Mouse (Mus musculus): ENCODE measurements around the gene C4bp. TPM values are rescaled to one million over a fixed set of nuclear protein-coding genes. Genes with fewer than 3 reads are reported as not detected.

The C4bp gene
- polyA plus RNA-seq, 1 experiment from 2014 or later: not detected

DNA sequence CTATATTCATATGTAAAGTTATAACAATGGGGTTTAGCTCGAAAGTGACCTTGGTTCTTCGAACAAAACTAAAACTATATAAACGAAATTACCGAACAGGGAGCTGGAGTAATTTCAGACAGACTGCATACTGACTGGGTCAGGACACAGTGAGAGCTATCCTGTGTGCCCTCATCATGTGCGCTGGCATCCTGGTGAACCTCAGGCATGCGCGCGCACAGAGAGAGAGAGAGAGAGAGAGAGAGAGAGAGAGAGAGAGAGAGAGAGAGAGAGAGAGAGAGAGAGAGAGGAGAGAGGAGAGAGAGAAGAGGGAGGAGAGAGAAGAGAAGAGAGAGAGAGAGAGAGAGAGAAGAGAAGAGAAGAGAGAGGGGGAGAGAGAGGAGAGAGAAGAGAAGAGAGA lies 28.1 kb downstream of the C4bp start:
- H3K4me2 ChIP-seq (ENCODE audit: low read length): no peak overlapping the region
- H3K4me3 ChIP-seq (ENCODE audit: control insufficient read depth in 1 of 2, insufficient read depth in 1 of 2, low read depth in 1 of 2, low read length in 2 of 2): no peak overlapping the region
- H3K27ac ChIP-seq (replicated peaks in 1 of 2; ENCODE audit: control insufficient read depth in 1 of 2, insufficient read depth in 1 of 2, low read depth in 2 of 2, low read length in 2 of 2): no peak overlapping the region
- H3K9ac ChIP-seq (ENCODE audit: low read length): no peak overlapping the region
- no peaks in the 10 kb centered on the region for H3K36me3 ChIP-seq (ENCODE audit: control insufficient read depth, insufficient read depth, low read length)
- H3K9me3 ChIP-seq (ENCODE audit: control insufficient read depth, low read length): no peaks in the 10 kb centered on the region
- no peak for ATAC-seq (ENCODE audit: insufficient number of reproducible peaks, insufficient read depth, low FRiP score, low read depth)
- 82% methylated on average over 8 of the region's 8 CpGs for WGBS
- no peaks in the 10 kb centered on the region for H3K27me3 ChIP-seq (ENCODE audit: control insufficient read depth, insufficient read depth, low read length)
- no peaks in the 10 kb centered on the region for H3K4me1 ChIP-seq (ENCODE audit: control insufficient read depth in 2 of 2, insufficient read depth in 2 of 2, low read length in 2 of 2)

DNA sequence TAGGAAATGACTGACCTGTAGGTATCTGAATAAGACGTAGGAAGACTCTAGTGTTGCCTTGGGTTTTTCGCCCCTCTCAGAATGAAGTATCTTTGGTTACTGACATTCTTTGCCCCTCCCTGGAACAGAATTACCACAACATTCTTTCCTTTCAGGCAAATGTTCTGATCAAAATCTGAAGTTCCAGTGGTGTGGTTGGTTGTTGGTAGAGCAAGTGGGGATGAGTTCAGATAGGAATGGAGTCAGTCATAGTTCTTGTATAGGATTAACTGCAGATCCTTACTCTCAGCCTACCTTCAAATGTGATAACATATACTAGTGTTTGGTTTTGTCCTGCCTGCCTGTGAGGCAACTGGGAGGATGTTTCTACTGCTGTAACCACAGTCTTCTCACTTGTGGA lies 31.9 kb downstream of the C4bp start, which contains the start of gene Zp3r:
Gene Zp3r, minus strand, starts transcription at position 101 of the 400 bp plus-strand sequence.
- ATAC-seq (ENCODE audit: insufficient number of reproducible peaks, insufficient read depth, low FRiP score, low read depth): no peak
- H3K9ac ChIP-seq (ENCODE audit: low read length): no peak within 1 kb of the TSS
- H3K4me2 ChIP-seq (ENCODE audit: low read length): no peak within 1 kb of the TSS
- no peaks in the 10 kb centered on the region for H3K27me3 ChIP-seq (ENCODE audit: control insufficient read depth, insufficient read depth, low read length)
- no peaks in the 10 kb centered on the region for H3K36me3 ChIP-seq (ENCODE audit: control insufficient read depth, insufficient read depth, low read length)
- 83% methylated on average over 2 of the region's 2 CpGs for WGBS
- H3K27ac ChIP-seq (replicated peaks in 1 of 2; ENCODE audit: control insufficient read depth in 1 of 2, insufficient read depth in 1 of 2, low read depth in 2 of 2, low read length in 2 of 2): no peak within 1 kb of the TSS
- H3K4me1 ChIP-seq (ENCODE audit: control insufficient read depth in 2 of 2, insufficient read depth in 2 of 2, low read length in 2 of 2): no peaks in the 10 kb centered on the region
- H3K4me3 ChIP-seq (ENCODE audit: control insufficient read depth in 1 of 2, insufficient read depth in 1 of 2, low read depth in 1 of 2, low read length in 2 of 2): no peak within 1 kb of the TSS
- no peaks in the 10 kb centered on the region for H3K9me3 ChIP-seq (ENCODE audit: control insufficient read depth, low read length)

DNA sequence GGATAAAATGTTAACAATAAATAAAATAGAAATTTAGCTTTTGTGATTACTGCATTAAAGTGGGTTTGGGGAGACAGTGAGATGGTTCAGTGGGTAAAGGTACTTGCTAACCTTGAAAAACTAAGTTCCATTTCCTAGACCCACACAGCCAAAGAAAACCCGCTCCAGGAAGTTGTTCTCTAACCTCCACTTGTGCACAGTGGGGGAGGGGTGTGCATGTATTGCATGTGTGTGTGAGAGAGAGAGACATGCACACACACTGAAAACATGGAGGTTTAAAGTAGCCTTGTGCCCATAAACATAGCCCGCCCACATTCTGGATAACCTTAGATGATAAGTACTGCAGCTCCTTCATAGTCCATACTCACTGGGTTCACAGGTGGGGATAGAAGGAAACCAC lies 65.1 kb downstream of the C4bp start:
- ATAC-seq (ENCODE audit: insufficient number of reproducible peaks, insufficient read depth, low FRiP score, low read depth): no peak
- Histone ChIP-seq H3K4me1 (ENCODE audit: control insufficient read depth in 2 of 2, insufficient read depth in 2 of 2, low read length in 2 of 2) (no peaks in the 10 kb centered on the region), H3K4me2 (ENCODE audit: low read length) (no peak overlapping the region), H3K27ac (replicated peaks in 1 of 2; ENCODE audit: control insufficient read depth in 1 of 2, insufficient read depth in 1 of 2, low read depth in 2 of 2, low read length in 2 of 2) (no peak overlapping the region), H3K9ac (ENCODE audit: low read length) (no peak overlapping the region), H3K9me3 (ENCODE audit: control insufficient read depth, low read length) (no peaks in the 10 kb centered on the region), H3K27me3 (ENCODE audit: control insufficient read depth, insufficient read depth, low read length) (no peaks in the 10 kb centered on the region), H3K36me3 (ENCODE audit: control insufficient read depth, insufficient read depth, low read length) (no peaks in the 10 kb centered on the region), H3K4me3 (ENCODE audit: control insufficient read depth in 1 of 2, insufficient read depth in 1 of 2, low read depth in 1 of 2, low read length in 2 of 2) (no peak overlapping the region)
- WGBS: 72% methylated on average over 2 of the region's 2 CpGs

DNA sequence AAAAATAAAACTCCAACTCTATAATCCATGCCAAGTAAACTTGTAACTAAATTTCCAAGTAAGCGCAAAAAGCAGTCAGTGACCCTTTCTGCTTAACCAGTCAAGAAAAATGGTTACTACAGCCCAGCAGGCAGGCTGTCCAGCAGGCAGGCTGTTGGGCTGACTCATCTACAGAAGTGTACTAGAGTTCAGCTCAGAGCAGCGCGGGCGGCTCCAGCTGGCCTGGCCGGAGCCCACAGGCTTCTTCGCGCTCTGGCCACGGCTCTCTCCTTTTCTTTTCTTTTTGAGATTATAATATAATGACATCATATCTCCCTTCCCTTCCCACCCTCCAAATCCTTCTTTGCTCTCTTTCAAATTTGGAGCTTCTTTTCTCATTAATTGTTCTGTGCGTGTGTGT lies 72.8 kb downstream of the C4bp start:
- 59% methylated on average over 9 of the region's 9 CpGs for WGBS
- Histone ChIP-seq H3K4me3 (ENCODE audit: control insufficient read depth in 1 of 2, insufficient read depth in 1 of 2, low read depth in 1 of 2, low read length in 2 of 2) (no peak overlapping the region), H3K4me2 (ENCODE audit: low read length) (no peak overlapping the region), H3K4me1 (ENCODE audit: control insufficient read depth in 2 of 2, insufficient read depth in 2 of 2, low read length in 2 of 2) (no peaks in the 10 kb centered on the region), H3K9me3 (ENCODE audit: control insufficient read depth, low read length) (no peaks in the 10 kb centered on the region), H3K36me3 (ENCODE audit: control insufficient read depth, insufficient read depth, low read length) (no peaks in the 10 kb centered on the region), H3K9ac (ENCODE audit: low read length) (no peak overlapping the region), H3K27me3 (ENCODE audit: control insufficient read depth, insufficient read depth, low read length) (no peaks in the 10 kb centered on the region), H3K27ac (replicated peaks in 1 of 2; ENCODE audit: control insufficient read depth in 1 of 2, insufficient read depth in 1 of 2, low read depth in 2 of 2, low read length in 2 of 2) (no peak overlapping the region)
- no peak for ATAC-seq (ENCODE audit: insufficient number of reproducible peaks, insufficient read depth, low FRiP score, low read depth)

Other genes starting within 250 kb of the C4bp start
- gene Cd55b, start 238.6 kb downstream of the C4bp start, polyA plus RNA-seq (2014; fragmentation: Nextera tagmentation; extraction: Ambion mirVana): not detected in 2 replicates
- gene Cd55, start 198.9 kb downstream of the C4bp start, polyA plus RNA-seq (2014; fragmentation: Nextera tagmentation; extraction: Ambion mirVana): 13.9 and 14.8 TPM in 2 replicates
- gene Zp3r, start 32.0 kb downstream of the C4bp start, polyA plus RNA-seq (2014; fragmentation: Nextera tagmentation; extraction: Ambion mirVana): not detected in 2 replicates
- not detected in 2 replicates for gene Gm29427, start 54.2 kb upstream of the C4bp start, polyA plus RNA-seq (2014; fragmentation: Nextera tagmentation; extraction: Ambion mirVana)
- 7.1 and 8.5 TPM in 2 replicates for gene Yod1, start 55.7 kb upstream of the C4bp start, polyA plus RNA-seq (2014; fragmentation: Nextera tagmentation; extraction: Ambion mirVana)
- 6.1 and 6.2 TPM in 2 replicates for gene Pfkfb2, start 67.6 kb upstream of the C4bp start, polyA plus RNA-seq (2014; fragmentation: Nextera tagmentation; extraction: Ambion mirVana)
- gene AA986860, start 70.3 kb upstream of the C4bp start, polyA plus RNA-seq (2014; fragmentation: Nextera tagmentation; extraction: Ambion mirVana): 0.81 and 1.2 TPM in 2 replicates
- gene Fcamr, start 139.3 kb upstream of the C4bp start, polyA plus RNA-seq (2014; fragmentation: Nextera tagmentation; extraction: Ambion mirVana): 0.26 TPM in 1 of 2 replicates, not detected in the other
- 0.05 TPM in 1 of 2 replicates, not detected in the other for gene Pigr, start 165.1 kb upstream of the C4bp start, polyA plus RNA-seq (2014; fragmentation: Nextera tagmentation; extraction: Ambion mirVana)
- gene Fcmr, start 204.0 kb upstream of the C4bp start, polyA plus RNA-seq (2014; fragmentation: Nextera tagmentation; extraction: Ambion mirVana): 2.0 and 4.4 TPM in 2 replicates
- gene Il24, start 225.8 kb upstream of the C4bp start, polyA plus RNA-seq (2014; fragmentation: Nextera tagmentation; extraction: Ambion mirVana): not detected in 2 replicates
- not detected in 2 replicates for gene Il20, start 249.8 kb upstream of the C4bp start, polyA plus RNA-seq (2014; fragmentation: Nextera tagmentation; extraction: Ambion mirVana)

Measured in heart, embryonic 14.5 days (tissue).